ENCODE assay signal across 18 mouse cellular contexts in the genomic region with DNA sequence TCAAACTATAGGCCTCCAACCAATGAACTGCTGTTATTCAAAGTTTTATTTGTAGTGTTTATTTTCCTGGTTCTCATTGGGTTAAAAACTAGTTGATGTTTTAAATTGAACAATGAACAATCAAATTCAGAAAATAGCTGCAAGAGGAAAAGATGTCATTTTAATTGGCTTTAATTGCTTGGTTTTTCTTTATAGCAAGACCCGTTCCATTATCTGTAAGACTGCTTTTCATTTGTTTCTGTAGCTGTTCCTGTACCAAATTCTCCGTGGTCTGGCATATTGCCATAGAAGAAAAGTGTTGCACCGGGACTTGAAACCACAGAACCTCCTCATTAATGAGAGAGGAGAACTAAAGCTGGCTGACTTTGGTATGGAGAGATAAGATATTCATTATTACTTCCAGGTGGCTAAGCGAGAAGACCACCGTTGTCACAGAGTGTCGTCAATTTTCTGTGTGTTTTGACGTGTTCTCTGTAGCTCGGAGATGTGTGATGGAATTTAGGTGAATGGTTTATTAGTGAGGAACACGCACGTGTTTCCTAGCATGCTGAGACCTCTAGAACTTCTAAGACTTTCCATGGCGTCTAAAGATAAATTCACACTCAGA.
DNase-seq lines count a peak whose midpoint lies in the region; ATAC-seq lines count a peak whose summit lies in the region.
"Had no signal": no experiment of that assay in that cellular context is flagged by ENCODE, and none has a peak within 500 bp of the region (broad histone marks: within the 10 kb centered on the region; RNA-seq: fewer than 3 reads in every experiment).

No protein-coding gene starts in this region.

- H3K4me2 ChIP-seq in hindbrain, embryonic 16.5 days (ENCODE audit: low read length) = no peak overlapping the region
- H3K4me2 ChIP-seq: embryonic facial prominence, embryonic 12.5 days; forebrain, embryonic 13.5 days; liver, embryonic 12.5 days had no signal

- no peak overlapping the region for H3K4me3 ChIP-seq in hindbrain, embryonic 16.5 days (ENCODE audit: low read length)
- H3K4me3 ChIP-seq: embryonic facial prominence, embryonic 12.5 days; forebrain, embryonic 13.5 days; limb, embryonic 10.5 days; liver, embryonic 12.5 days had no signal

- peak; percentile 1 for DNase-seq in cerebellum, adult 9-11 months
- no peak for DNase-seq in cerebellum, postnatal 10 days
- peak; percentile 32 for DNase-seq in retina, postnatal 1 day
- DNase-seq in retina, embryonic 14.5 days (ENCODE audit: low spot score) = no peak
- DNase-seq in right cerebral cortex, postnatal 25 days = no peak
- DNase-seq: cerebellum, postnatal 25 days; heart, postnatal 4 days had no signal

- no peaks in the 10 kb centered on the region for H3K4me1 ChIP-seq in hindbrain, embryonic 16.5 days (ENCODE audit: control insufficient read depth, insufficient read depth, low read depth, low read length)
- H3K4me1 ChIP-seq: embryonic facial prominence, embryonic 12.5 days had no signal

- no peak overlapping the region for H3K9ac ChIP-seq in hindbrain, embryonic 16.5 days (ENCODE audit: low read depth, low read length)
- H3K9ac ChIP-seq: embryonic facial prominence, embryonic 12.5 days; forebrain, embryonic 13.5 days; liver, embryonic 12.5 days had no signal

- no peak overlapping the region for H3K27ac ChIP-seq in hindbrain, embryonic 16.5 days (ENCODE audit: low read depth, low read length)
- H3K27ac ChIP-seq: embryonic facial prominence, embryonic 12.5 days; forebrain, embryonic 13.5 days; kidney, postnatal 0 days; limb, embryonic 10.5 days; liver, embryonic 12.5 days; stomach, postnatal 0 days had no signal

- WGBS in hindbrain, embryonic 16.5 days = 76% methylated on average over 11 of the region's 11 CpGs

- H3K9me3 ChIP-seq in hindbrain, embryonic 16.5 days (ENCODE audit: control insufficient read depth, low read length) = no peaks in the 10 kb centered on the region
- H3K9me3 ChIP-seq: embryonic facial prominence, embryonic 12.5 days; forebrain, embryonic 13.5 days; limb, embryonic 10.5 days; liver, embryonic 12.5 days; megakaryocyte, embryonic 14.5 days had no signal

- peak; percentile 46; the same call in 1 of the 2 replicates for ATAC-seq in granulocyte monocyte progenitor cell, adult 5-6 weeks (replicated peaks; ENCODE audit: poor library complexity, severe bottlenecking)
- ATAC-seq in hindbrain, embryonic 16.5 days = no peak
- no peak for ATAC-seq in monocyte, adult 5-6 weeks (replicated peaks; ENCODE audit: insufficient number of reproducible peaks, low FRiP score, low TSS enrichment, poor library complexity, severe bottlenecking)
- ATAC-seq: forebrain, embryonic 13.5 days; intestine, postnatal 0 days; liver, embryonic 12.5 days had no signal

- peaks cover 15% of the 10 kb centered on the region for H3K36me3 ChIP-seq in hindbrain, embryonic 16.5 days (ENCODE audit: control insufficient read depth, insufficient read depth, low read length)

- H3K27me3 ChIP-seq in hindbrain, embryonic 16.5 days (replicated peaks; ENCODE audit: control insufficient read depth, insufficient read depth, low read length) = no peaks in the 10 kb centered on the region
- H3K27me3 ChIP-seq: embryonic facial prominence, embryonic 12.5 days; forebrain, embryonic 13.5 days; liver, embryonic 12.5 days; megakaryocyte, embryonic 14.5 days had no signal

Comparison
In these comparisons a context has a peak if more than half of its experiments do, and no peak if none do; other contexts are left out.
1. DNase-seq: peak in cerebellum, adult 9-11 months (single experiment) and retina, postnatal 1 day (single experiment); none in cerebellum, postnatal 10 days (0 of 2), retina, embryonic 14.5 days (single experiment) and right cerebral cortex, postnatal 25 days (single experiment).